Mouse (Mus musculus) embryo, embryonic 11 days (tissue): ENCODE results near the gene Art5.
A peak's percentile ranks its signal among the peaks of the same experiment; 100 is the strongest.
"Not testable (repeated sequence)": the region's sequence is repeated elsewhere in the genome, so short reads cannot be mapped to it uniquely, and the experiment has no call there.

Source experiments
- DNase-seq: peaks from one replicate; pipeline ENCODE4 v3.0.0-alpha.2; 2015

Art5 gene

GRCm38 (mm10) chr7:102080311-102080710 is 29.0 kb downstream of the Art5 start:
- DNase-seq, result no peak

- DNase-seq, result peak; percentile 24
These were observed 30.8 kb downstream of the Art5 start for GRCm38 (mm10) chr7:102078517-102078916.

GRCm38 (mm10) chr7:102076714-102077296 is 32.5 kb downstream of the Art5 start:
- peak; percentile 32 for DNase-seq

GRCm38 (mm10) chr7:102066363-102066762 is 42.9 kb downstream of the Art5 start:
- peak; percentile 5 for DNase-seq

GRCm38 (mm10) chr7:102065046-102065891 is 44.0 kb downstream of the Art5 start, which contains the start of the genes Rnf121, Xndc1 and Xntrpc:
Gene Rnf121 (minus strand): TSS chr7:102065469.
Gene Xndc1 (plus strand): TSS chr7:102065511.
Gene Xntrpc (plus strand): TSS chr7:102065713.
- DNase-seq, result peak; percentile 96

GRCm38 (mm10) chr7:102064655-102065045 is 44.6 kb downstream of the Art5 start:
- DNase-seq, result peak; percentile 7

GRCm38 (mm10) chr7:102063891-102064290 is 45.4 kb downstream of the Art5 start:
- DNase-seq, result no peak

GRCm38 (mm10) chr7:102062203-102062602 is 47.1 kb downstream of the Art5 start:
- no peak for DNase-seq

GRCm38 (mm10) chr7:102061353-102061752 is 47.9 kb downstream of the Art5 start:
- DNase-seq, result no peak

GRCm38 (mm10) chr7:102048524-102048923 is 60.8 kb downstream of the Art5 start:
- DNase-seq, result not testable (repeated sequence)
